Comparison of ENCODE assay signal across 27 mouse cellular contexts in genomic region chr19:42980537-42980936, GRCm38 (mm10).
DNase-seq lines count a peak whose midpoint lies in the region; ATAC-seq and TF ChIP-seq lines count a peak whose summit lies in the region.
"Had no signal": no experiment of that assay in that cellular context is flagged by ENCODE, and none has a peak within 500 bp of the region (broad histone marks: within the 10 kb centered on the region; RNA-seq: fewer than 3 reads in every experiment).

No protein-coding gene starts in this region.

- H3K9ac ChIP-seq in kidney, embryonic 15.5 days: no peak overlapping the region
- H3K9ac ChIP-seq in lung, embryonic 14.5 days: no peak overlapping the region
- H3K9ac ChIP-seq in intestine, embryonic 16.5 days (ENCODE audit: low read depth, low read length): no peak overlapping the region
- H3K9ac ChIP-seq: embryonic facial prominence, embryonic 13.5 days; forebrain, embryonic 12.5 days; forebrain, embryonic 15.5 days; heart, embryonic 13.5 days; hindbrain, embryonic 14.5 days had no signal

- peaks cover 12% of the 10 kb centered on the region for H3K4me1 ChIP-seq in kidney, embryonic 15.5 days
- no peaks in the 10 kb centered on the region for H3K4me1 ChIP-seq in kidney, adult 2 months (ENCODE audit: control insufficient read depth, insufficient read depth, low read length)
- 0 out of 2 replicates have a peak, but pooled peaks cover 4% of the 10 kb centered on the region for H3K4me1 ChIP-seq in lung, embryonic 14.5 days (ENCODE audit: insufficient read depth)
- no peaks in the 10 kb centered on the region for H3K4me1 ChIP-seq in intestine, embryonic 16.5 days (ENCODE audit: control insufficient read depth, insufficient read depth, low read length)
- H3K4me1 ChIP-seq: embryonic facial prominence, embryonic 10.5 days; forebrain, embryonic 12.5 days; forebrain, embryonic 15.5 days; heart, embryonic 10.5 days; heart, embryonic 13.5 days had no signal

- WGBS in kidney, embryonic 15.5 days: 20% methylated on average over 3 of the region's 3 CpGs
- WGBS in kidney, adult 2 months: 32% methylated on average over 3 of the region's 3 CpGs
- 67% methylated on average over 3 of the region's 3 CpGs for WGBS in lung, embryonic 14.5 days
- 48% methylated on average over 3 of the region's 3 CpGs for WGBS in intestine, embryonic 16.5 days

- no peak for TF ChIP-seq CTCF in kidney, adult 2 months (conservative IDR thresholded peaks at IDR 0.05; ENCODE audit: insufficient read depth, insufficient read length, low read depth, low read length)
- no peak for TF ChIP-seq CTCF in lung, embryonic 14.5 days (IDR thresholded peaks at IDR 0.05; ENCODE audit: low read depth)

- H3K4me3 ChIP-seq in kidney, embryonic 15.5 days (replicated peaks): no peak overlapping the region
- no peak overlapping the region for H3K4me3 ChIP-seq in kidney, adult 2 months (ENCODE audit: insufficient read depth, low read depth, low read length)
- H3K4me3 ChIP-seq in lung, embryonic 14.5 days (ENCODE audit: low read depth, low read length): no peak overlapping the region
- H3K4me3 ChIP-seq in intestine, embryonic 16.5 days (ENCODE audit: low read length): no peak overlapping the region
- H3K4me3 ChIP-seq: embryonic facial prominence, embryonic 10.5 days; embryonic facial prominence, embryonic 13.5 days; erythroblast, embryonic 14.5 days; forebrain, embryonic 12.5 days; forebrain, embryonic 15.5 days; heart, adult 2 months; heart, embryonic 10.5 days; heart, embryonic 13.5 days had no signal

- no peaks in the 10 kb centered on the region for H3K27me3 ChIP-seq in kidney, embryonic 15.5 days
- H3K27me3 ChIP-seq in kidney, adult 2 months (replicated peaks; ENCODE audit: control insufficient read depth, insufficient read depth, low read length): no peaks in the 10 kb centered on the region
- no peaks in the 10 kb centered on the region for H3K27me3 ChIP-seq in lung, embryonic 14.5 days (ENCODE audit: insufficient read depth, low read length)
- no peaks in the 10 kb centered on the region for H3K27me3 ChIP-seq in intestine, embryonic 16.5 days (replicated peaks; ENCODE audit: control insufficient read depth, insufficient read depth, low read length)
- H3K27me3 ChIP-seq: embryonic facial prominence, embryonic 13.5 days; forebrain, embryonic 12.5 days; forebrain, embryonic 15.5 days; heart, embryonic 13.5 days had no signal

- ATAC-seq in kidney, embryonic 15.5 days (replicated peaks; ENCODE audit: low FRiP score): peak; percentile 70
- ATAC-seq in lung, embryonic 14.5 days (ENCODE audit: insufficient read depth): no peak
- ATAC-seq in intestine, embryonic 16.5 days: peak; percentile 65
- ATAC-seq: activated CD4-positive, CD25-positive, alpha-beta regulatory T cell, adult 4 months; CD4-positive, CD25-positive, alpha-beta regulatory T cell, adult 4 months; forebrain, embryonic 15.5 days had no signal

- no peak overlapping the region for H3K4me2 ChIP-seq in kidney, embryonic 15.5 days
- no peak overlapping the region for H3K4me2 ChIP-seq in lung, embryonic 14.5 days
- H3K4me2 ChIP-seq in intestine, embryonic 16.5 days (ENCODE audit: low read depth, low read length): no peak overlapping the region
- H3K4me2 ChIP-seq: embryonic facial prominence, embryonic 13.5 days; forebrain, embryonic 12.5 days; forebrain, embryonic 15.5 days; heart, embryonic 13.5 days; hindbrain, embryonic 14.5 days had no signal

- H3K36me3 ChIP-seq in kidney, embryonic 15.5 days: no peaks in the 10 kb centered on the region
- no peaks in the 10 kb centered on the region for H3K36me3 ChIP-seq in kidney, adult 2 months (ENCODE audit: control insufficient read depth, insufficient read depth, low read length)
- H3K36me3 ChIP-seq in lung, embryonic 14.5 days (ENCODE audit: insufficient read depth): no peaks in the 10 kb centered on the region
- no peaks in the 10 kb centered on the region for H3K36me3 ChIP-seq in intestine, embryonic 16.5 days (ENCODE audit: control insufficient read depth, insufficient read depth, low read length)
- H3K36me3 ChIP-seq: embryonic facial prominence, embryonic 10.5 days; embryonic facial prominence, embryonic 13.5 days; forebrain, embryonic 12.5 days; forebrain, embryonic 15.5 days; heart, embryonic 10.5 days; heart, embryonic 13.5 days had no signal

- no peak overlapping the region for H3K27ac ChIP-seq in kidney, embryonic 15.5 days
- no peak overlapping the region for H3K27ac ChIP-seq in kidney, adult 2 months (ENCODE audit: insufficient read depth, low read depth, low read length)
- 0 out of 2 replicates have a peak overlapping the region, but pooled peaks have one; percentile 46 for H3K27ac ChIP-seq in lung, embryonic 14.5 days (ENCODE audit: low read depth)
- H3K27ac ChIP-seq in intestine, embryonic 16.5 days (ENCODE audit: low read length): no peak overlapping the region
- H3K27ac ChIP-seq: embryonic facial prominence, embryonic 10.5 days; embryonic facial prominence, embryonic 13.5 days; forebrain, embryonic 12.5 days; forebrain, embryonic 15.5 days; heart, adult 2 months; heart, embryonic 10.5 days; heart, embryonic 13.5 days; hindbrain, embryonic 14.5 days had no signal

- no peak for DNase-seq in kidney, adult 2 months
- no peak for DNase-seq in lung, embryonic 14.5 days
- no peak for DNase-seq in lung, postnatal 4 days
- no peak for DNase-seq in left cerebral cortex, adult 9 months (ENCODE audit: low spot score in 2 of 2)
- DNase-seq: adrenal gland, adult 8-10 months; adrenal gland, postnatal 25 days; cerebellum, adult 11-12 months; cerebellum, adult 8-10 months; cerebellum, postnatal 10 days; cerebellum, postnatal 36 days; embryo, embryonic 11 days; gastrocnemius, postnatal 25 days; heart, adult 2 months; heart, postnatal 14 days; heart, postnatal 4 days had no signal

- H3K9me3 ChIP-seq in kidney, embryonic 15.5 days (replicated peaks): peaks cover 3% of the 10 kb centered on the region; the same call in 1 of the 2 replicates
- no peaks in the 10 kb centered on the region for H3K9me3 ChIP-seq in lung, embryonic 14.5 days (ENCODE audit: low read depth, low read length)
- 0 out of 2 replicates have a peak, but pooled peaks cover 3% of the 10 kb centered on the region for H3K9me3 ChIP-seq in intestine, embryonic 16.5 days (ENCODE audit: control insufficient read depth, low read length)
- H3K9me3 ChIP-seq: embryonic facial prominence, embryonic 10.5 days; forebrain, embryonic 12.5 days; forebrain, embryonic 15.5 days; heart, embryonic 10.5 days had no signal

- no peak for TF ChIP-seq POLR2A in kidney, adult 2 months (IDR thresholded peaks at IDR 0.05; ENCODE audit: low read depth, low read length)
